8 mouse cellular contexts compared by ENCODE assay signal in the genomic region with DNA sequence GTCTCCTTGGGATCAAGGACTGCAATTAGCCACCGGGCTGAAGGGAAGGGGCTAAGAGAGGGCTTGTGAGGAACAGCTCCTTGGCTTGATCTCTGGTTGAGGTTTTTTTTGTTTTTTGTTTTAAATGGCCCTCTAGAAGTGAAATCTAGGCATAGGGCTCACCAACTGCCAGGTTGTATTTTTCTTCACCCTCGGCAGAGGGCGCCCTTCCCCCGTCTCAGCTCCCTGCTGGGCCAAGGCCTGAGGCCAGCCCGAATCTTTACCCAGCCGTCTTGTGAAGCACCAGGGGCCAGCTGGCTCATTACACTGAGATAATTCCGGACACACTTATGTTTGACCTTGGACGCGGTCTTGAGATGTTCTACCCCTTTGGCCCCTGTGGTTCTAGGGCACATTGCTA. TPM values are rescaled to one million over a fixed set of nuclear protein-coding genes. Genes with fewer than 3 reads are reported as not detected.
A peak's percentile ranks its signal among the peaks of the same experiment; 100 is the strongest.
DNase-seq lines count a peak whose midpoint lies in the region; ATAC-seq and TF ChIP-seq lines count a peak whose summit lies in the region.

No protein-coding gene starts in this region.

- in situ Hi-C loops in CH12.LX (cut with MboI; ENCODE audit: low pct_ligation_motif_present, low pct_unique_long_range_greater_than_20kb, low sequenced_read_pairs) = loop anchor here (5.0 to 25.0 kb wide), 4 partner anchors 100 to 895 kb away; a partner anchor contains a TSS

- ATAC-seq in heart, embryonic 16.5 days (replicated peaks; ENCODE audit: extremely low read depth, insufficient read depth, low FRiP score) = peak; percentile 59
- peak; percentile 41; the same call in 1 of the 2 replicates for ATAC-seq in liver, postnatal 0 days
- ATAC-seq in neural tube, embryonic 13.5 days (ENCODE audit: low read depth) = peak; percentile 49; the same call in 1 of the 2 replicates

- peak; percentile 90 for TF ChIP-seq RAD21 in CH12.LX (IDR thresholded peaks at IDR 0.05; ENCODE audit: low read depth, low read length)

- peak overlapping the region; percentile 53 for H3K9ac ChIP-seq in CH12.LX (ENCODE audit: insufficient read depth, low read depth)
- peak overlapping the region; percentile 62; the same call in 1 of the 2 replicates for H3K9ac ChIP-seq in heart, embryonic 16.5 days (ENCODE audit: low read length)
- H3K9ac ChIP-seq in liver, postnatal 0 days (replicated peaks) = no peak overlapping the region
- peak overlapping the region; percentile 13; the same call in 1 of the 2 replicates for H3K9ac ChIP-seq in neural tube, embryonic 13.5 days

- H3K27ac ChIP-seq in CH12.LX (ENCODE audit: insufficient read depth, low read depth) = no peak overlapping the region
- peak overlapping the region; percentile 62; the same call in 1 of the 2 replicates for H3K27ac ChIP-seq in forebrain, embryonic 10.5 days
- no peak overlapping the region; the same call in 1 of the 2 replicates for H3K27ac ChIP-seq in heart, embryonic 16.5 days (ENCODE audit: low read length)
- no peak overlapping the region for H3K27ac ChIP-seq in liver, postnatal 0 days (ENCODE audit: low read depth)
- no peak overlapping the region for H3K27ac ChIP-seq in neural tube, embryonic 13.5 days (replicated peaks)

- TF ChIP-seq EP300 in CH12.LX (IDR thresholded peaks at IDR 0.05; ENCODE audit: low read length) = no peak
- TF ChIP-seq EP300 in liver, postnatal 0 days (IDR thresholded peaks at IDR 0.05; ENCODE audit: low read depth) = no peak

- H3K79me2 ChIP-seq in CH12.LX (replicated peaks; ENCODE audit: control insufficient read depth, extremely low read depth, insufficient read depth, poor library complexity, severe bottlenecking) = no peaks in the 10 kb centered on the region

- peaks cover 4 to 10% of the 10 kb centered on the region in 2 experiments for H3K4me1 ChIP-seq in CH12.LX (ENCODE audit: control insufficient read depth in 1 of 2, insufficient read depth in 2 of 2)
- H3K4me1 ChIP-seq in forebrain, embryonic 10.5 days = peaks cover 27% of the 10 kb centered on the region
- peaks cover 15% of the 10 kb centered on the region for H3K4me1 ChIP-seq in heart, embryonic 16.5 days (ENCODE audit: control insufficient read depth, insufficient read depth, low read length)
- H3K4me1 ChIP-seq in liver, postnatal 0 days (ENCODE audit: insufficient read depth) = peaks cover 5% of the 10 kb centered on the region; the same call in 1 of the 2 replicates
- H3K4me1 ChIP-seq in neural tube, embryonic 13.5 days (replicated peaks) = peaks cover 11% of the 10 kb centered on the region; the same call in 1 of the 2 replicates

- 11% methylated on average over 9 of the region's 9 CpGs for WGBS in forebrain, embryonic 10.5 days
- 5% methylated on average over 9 of the region's 9 CpGs for WGBS in heart, embryonic 16.5 days
- 10% methylated on average over 9 of the region's 9 CpGs for WGBS in liver, postnatal 0 days (ENCODE audit: insufficient replicate concordance)
- WGBS in neural tube, embryonic 13.5 days = 6% methylated on average over 9 of the region's 9 CpGs

- no peaks in the 10 kb centered on the region for H3K36me3 ChIP-seq in CH12.LX (replicated peaks in 1 of 2; ENCODE audit: control insufficient read depth in 1 of 2, insufficient read depth in 1 of 2, low read length in 1 of 2)
- no peaks in the 10 kb centered on the region for H3K36me3 ChIP-seq in forebrain, embryonic 10.5 days (replicated peaks)
- H3K36me3 ChIP-seq in heart, embryonic 16.5 days (ENCODE audit: control insufficient read depth, insufficient read depth) = no peaks in the 10 kb centered on the region
- no peaks in the 10 kb centered on the region for H3K36me3 ChIP-seq in liver, postnatal 0 days (replicated peaks; ENCODE audit: insufficient read depth, low read length)
- no peaks in the 10 kb centered on the region for H3K36me3 ChIP-seq in neural tube, embryonic 13.5 days

- DNase-seq in CH12.LX (ENCODE audit: extremely low read depth) = peak; percentile 84
- DNase-seq in brain, embryonic 14.5 days (ENCODE audit: low read depth) = peak; percentile 88
- peak; percentile 78 for DNase-seq in forebrain, embryonic 10.5 days (ENCODE audit: extremely low spot score, low spot score)
- DNase-seq in kidney, postnatal 14 days = peak; percentile 85
- peak; percentile 79 for DNase-seq in liver, postnatal 0 days
- peak; percentile 92 for DNase-seq in testis, postnatal 10 days (ENCODE audit: low spot score)

- H3K27me3 ChIP-seq in CH12.LX (replicated peaks) = no peaks in the 10 kb centered on the region
- peaks cover 22% of the 10 kb centered on the region for H3K27me3 ChIP-seq in forebrain, embryonic 10.5 days (ENCODE audit: poor library complexity, severe bottlenecking)
- no peaks in the 10 kb centered on the region for H3K27me3 ChIP-seq in heart, embryonic 16.5 days (ENCODE audit: control insufficient read depth, insufficient read depth, low read length)
- peaks cover 3% of the 10 kb centered on the region; the same call in 1 of the 2 replicates for H3K27me3 ChIP-seq in liver, postnatal 0 days (ENCODE audit: insufficient read depth, low read length)
- peaks cover 5% of the 10 kb centered on the region; the same call in 1 of the 2 replicates for H3K27me3 ChIP-seq in neural tube, embryonic 13.5 days

- H3K4me2 ChIP-seq in CH12.LX (ENCODE audit: insufficient read depth, low read depth, poor library complexity, severe bottlenecking) = peak overlapping the region; percentile 79
- peak overlapping the region; percentile 71 for H3K4me2 ChIP-seq in heart, embryonic 16.5 days (ENCODE audit: low read depth, low read length)
- peak overlapping the region; percentile 54 for H3K4me2 ChIP-seq in liver, postnatal 0 days (ENCODE audit: low read depth, low read length)
- peak overlapping the region; percentile 46 for H3K4me2 ChIP-seq in neural tube, embryonic 13.5 days

- dilution Hi-C loops in CH12.LX (cut with MboI; ENCODE audit: extremely low pct_ligation_motif_present, extremely low pct_unique_long_range_greater_than_20kb, low sequenced_read_pairs) = no loop called here

- peak; percentile 59 to 92 for TF ChIP-seq CTCF in CH12.LX (conservative IDR thresholded peaks at IDR 0.05 in 1 of 2, IDR thresholded peaks at IDR 0.05 in 1 of 2; ENCODE audit: low read depth in 2 of 2, low read length in 2 of 2)
- TF ChIP-seq CTCF in brain, embryonic 14.5 days (IDR thresholded peaks at IDR 0.05; ENCODE audit: borderline replicate concordance, extremely low read depth, insufficient read depth, insufficient read length) = peak; percentile 81
- peak; percentile 83 for TF ChIP-seq CTCF in liver, postnatal 0 days (IDR thresholded peaks at IDR 0.05; ENCODE audit: low read depth)

- H3K4me3 ChIP-seq in CH12.LX (replicated peaks in 1 of 3; ENCODE audit: low read depth in 2 of 3, low read length in 2 of 3, poor library complexity in 1 of 3) = peak overlapping the region in 2 of 3 experiments; percentile 5 to 38
- peak overlapping the region; percentile 42; the same call in 1 of the 2 replicates for H3K4me3 ChIP-seq in forebrain, embryonic 10.5 days
- no peak overlapping the region; the same call in 1 of the 2 replicates for H3K4me3 ChIP-seq in heart, embryonic 16.5 days (ENCODE audit: low read length)
- H3K4me3 ChIP-seq in liver, postnatal 0 days (ENCODE audit: low read depth, low read length) = 0 out of 2 replicates have a peak overlapping the region, but pooled peaks have one; percentile 3
- H3K4me3 ChIP-seq in neural tube, embryonic 13.5 days = no peak overlapping the region

- no peak for TF ChIP-seq POLR2A in CH12.LX (IDR thresholded peaks at IDR 0.05; ENCODE audit: low read depth, low read length)
- TF ChIP-seq POLR2A in brain, embryonic 14.5 days (IDR thresholded peaks at IDR 0.05; ENCODE audit: borderline replicate concordance, extremely low read depth, insufficient read depth, insufficient read length, poor library complexity, severe bottlenecking) = no peak

- no peaks in the 10 kb centered on the region for H3K9me3 ChIP-seq in CH12.LX (replicated peaks; ENCODE audit: low read length)
- no peaks in the 10 kb centered on the region for H3K9me3 ChIP-seq in forebrain, embryonic 10.5 days
- H3K9me3 ChIP-seq in heart, embryonic 16.5 days (replicated peaks; ENCODE audit: control insufficient read depth, low read length) = no peaks in the 10 kb centered on the region
- H3K9me3 ChIP-seq in liver, postnatal 0 days (ENCODE audit: low read length) = no peaks in the 10 kb centered on the region
- no peaks in the 10 kb centered on the region for H3K9me3 ChIP-seq in neural tube, embryonic 13.5 days

TF ChIP-seq in CH12.LX, 34 proteins besides CTCF, POLR2A, EP300 and RAD21 (continues in another document):
- TF ChIP-seq E2F4 (IDR thresholded peaks at IDR 0.05; ENCODE audit: insufficient replicate concordance, low read depth, low read length) (no peak), ZC3H11A (IDR thresholded peaks at IDR 0.05; ENCODE audit: low read depth, low read length) (peak; percentile 46), RCOR1 (conservative IDR thresholded peaks at IDR 0.05; ENCODE audit: low read depth, low read length) (no peak), UBTF (IDR thresholded peaks at IDR 0.05; ENCODE audit: low read depth, low read length) (no peak), TCF12 (IDR thresholded peaks at IDR 0.05; ENCODE audit: low read depth, low read length) (no peak), ZKSCAN1 (IDR thresholded peaks at IDR 0.05; ENCODE audit: borderline replicate concordance, low read depth, low read length) (no peak), MAFK (IDR thresholded peaks at IDR 0.05; ENCODE audit: insufficient replicate concordance, low read length) (no peak), NRF1 (IDR thresholded peaks at IDR 0.05; ENCODE audit: low read depth, low read length) (no peak), ELF1 (IDR thresholded peaks at IDR 0.05; ENCODE audit: low read depth, low read length) (no peak; the same call in 1 of the 2 replicates), HCFC1 (IDR thresholded peaks at IDR 0.05; ENCODE audit: low read depth, low read length) (no peak), POLR2AphosphoS2 (IDR thresholded peaks at IDR 0.05; ENCODE audit: low read depth, low read length) (no peak), MXI1 (IDR thresholded peaks at IDR 0.05; ENCODE audit: low read depth, low read length) (no peak), JUND (conservative IDR thresholded peaks at IDR 0.05; ENCODE audit: low read depth, low read length) (no peak), CHD1 (IDR thresholded peaks at IDR 0.05; ENCODE audit: low read depth, low read length) (no peak), IRF4 (IDR thresholded peaks at IDR 0.05; ENCODE audit: low read depth, low read length) (no peak)

RNA-seq across cellular contexts. Expression of a gene that starts 47.5 kb away (rescaled TPM):
- total RNA-seq in CH12.LX (2012; rRNA removed) (33.0 and 38.4 TPM in 2 replicates), CH12.LX (2014; rRNA removed) (31.2 and 34.4 TPM in 2 replicates)
- polyA plus RNA-seq in CH12.LX (2012; ENCODE audit: insufficient read length, low read depth) = 26.6 and 27.6 TPM in 2 replicates
- 22.5 and 31.1 TPM in 2 replicates for polyA plus RNA-seq in brain, embryonic 14.5 days (2012; rRNA removed)
- polyA plus RNA-seq in forebrain, embryonic 10.5 days (2016; fragmentation: Nextera tagmentation; extraction: Ambion mirVana) = 1.8 and 2.1 TPM in 2 replicates
- 2.0 TPM in 2 replicates for polyA plus RNA-seq in heart, embryonic 16.5 days (2015; fragmentation: Nextera tagmentation; extraction: Ambion mirVana)
- 2.7 and 2.8 TPM in 2 replicates for polyA plus RNA-seq in liver, postnatal 0 days (2015; fragmentation: Nextera tagmentation; extraction: Ambion mirVana)
- polyA plus RNA-seq in neural tube, embryonic 13.5 days (2015; fragmentation: Nextera tagmentation; extraction: Ambion mirVana) = 7.1 and 8.1 TPM in 2 replicates

Comparison
In these comparisons a context has a peak if more than half of its experiments do, and no peak if none do; other contexts are left out.
1. H3K4me3 ChIP-seq: peak in CH12.LX (2 of 3), forebrain, embryonic 10.5 days (single experiment) and liver, postnatal 0 days (single experiment); none in heart, embryonic 16.5 days (single experiment) and neural tube, embryonic 13.5 days (single experiment).
2. Peak in every context shown above with its lines, with median percentiles within 50 percentile points of each other: DNase-seq, H3K4me2 ChIP-seq, CTCF ChIP-seq and ATAC-seq.